Mouse (Mus musculus): ENCODE measurements around the gene Ifnar1. TPM values are rescaled to one million over a fixed set of nuclear protein-coding genes. Genes with fewer than 3 reads are reported as not detected.

Gene Ifnar1
- total and polyA plus RNA-seq, 2 experiments from 2014 or later = 33.6 to 82.6 TPM

GRCm38 (mm10) chr16:91496766-91497165 lies 11.7 kb downstream of the Ifnar1 start:
- H3K36me3 ChIP-seq (ENCODE audit: insufficient read depth) = peaks cover 87% of the 10 kb centered on the region
- no peak for TF ChIP-seq CTCF (IDR thresholded peaks at IDR 0.05; ENCODE audit: low read depth)

GRCm38 (mm10) chr16:91498041-91498440 lies 13.0 kb downstream of the Ifnar1 start:
- 92% methylated on average over 7 of the region's 7 CpGs for WGBS
- Histone ChIP-seq H3K4me1 (ENCODE audit: insufficient read depth) (no peaks in the 10 kb centered on the region), H3K27ac (ENCODE audit: low read depth, low read length) (no peak overlapping the region), H3K4me2 (ENCODE audit: low read depth) (no peak overlapping the region), H3K4me3 (ENCODE audit: low read depth, low read length) (no peak overlapping the region), H3K36me3 (ENCODE audit: insufficient read depth) (peaks cover 85% of the 10 kb centered on the region), H3K27me3 (ENCODE audit: insufficient read depth, low read length) (no peaks in the 10 kb centered on the region), H3K9me3 (ENCODE audit: low read length) (no peaks in the 10 kb centered on the region), H3K9ac (no peak overlapping the region)
- DNase-seq = no peak
- ATAC-seq = no peak
- TF ChIP-seq CTCF (IDR thresholded peaks at IDR 0.05; ENCODE audit: low read depth) = no peak

More at GRCm38 (mm10) chr16:91496766-91497165, 11.7 kb downstream of the Ifnar1 start:
- Histone ChIP-seq H3K4me2 (ENCODE audit: low read depth) (no peak overlapping the region), H3K4me3 (ENCODE audit: low read depth, low read length) (no peak overlapping the region), H3K27me3 (ENCODE audit: insufficient read depth, low read length) (no peaks in the 10 kb centered on the region), H3K9ac (no peak overlapping the region), H3K9me3 (ENCODE audit: low read length) (no peaks in the 10 kb centered on the region), H3K4me1 (ENCODE audit: insufficient read depth) (no peaks in the 10 kb centered on the region), H3K27ac (ENCODE audit: low read depth, low read length) (no peak overlapping the region)
- WGBS = 80% methylated on average over 3 of the region's 3 CpGs
- DNase-seq = no peak
- ATAC-seq = no peak

- H3K9me3 ChIP-seq (ENCODE audit: low read length) = no peaks in the 10 kb centered on the region
- H3K9ac ChIP-seq = no peak overlapping the region
- H3K36me3 ChIP-seq (ENCODE audit: insufficient read depth) = peaks cover 76% of the 10 kb centered on the region
- WGBS = 82% methylated on average over 7 of the region's 7 CpGs
- ATAC-seq (no peak), DNase-seq (no peak)
- no peak overlapping the region for H3K4me3 ChIP-seq (ENCODE audit: low read depth, low read length)
- no peaks in the 10 kb centered on the region for H3K4me1 ChIP-seq (ENCODE audit: insufficient read depth)
- no peak overlapping the region for H3K4me2 ChIP-seq (ENCODE audit: low read depth)
- H3K27ac ChIP-seq (ENCODE audit: low read depth, low read length) = no peak overlapping the region
- no peak for TF ChIP-seq CTCF (IDR thresholded peaks at IDR 0.05; ENCODE audit: low read depth)
- no peaks in the 10 kb centered on the region for H3K27me3 ChIP-seq (ENCODE audit: insufficient read depth, low read length)
Measured at GRCm38 (mm10) chr16:91504701-91505100, 19.7 kb downstream of the Ifnar1 start.

- H3K4me2 ChIP-seq (ENCODE audit: low read depth) = no peak overlapping the region
- no peak overlapping the region for H3K27ac ChIP-seq (ENCODE audit: low read depth, low read length)
- no peak overlapping the region for H3K9ac ChIP-seq
- WGBS = 77% methylated on average over 15 of the region's 15 CpGs
- DNase-seq (peak; percentile 61), ATAC-seq (peak; percentile 64; the same call in 1 of the 2 replicates)
- H3K36me3 ChIP-seq (ENCODE audit: insufficient read depth) = peaks cover 77% of the 10 kb centered on the region
- TF ChIP-seq CTCF (IDR thresholded peaks at IDR 0.05; ENCODE audit: low read depth) = no peak
- no peaks in the 10 kb centered on the region for H3K27me3 ChIP-seq (ENCODE audit: insufficient read depth, low read length)
- H3K4me1 ChIP-seq (ENCODE audit: insufficient read depth) = no peaks in the 10 kb centered on the region
- no peaks in the 10 kb centered on the region for H3K9me3 ChIP-seq (ENCODE audit: low read length)
- no peak overlapping the region for H3K4me3 ChIP-seq (ENCODE audit: low read depth, low read length)
Measured at GRCm38 (mm10) chr16:91505116-91505601, 20.1 kb downstream of the Ifnar1 start.

GRCm38 (mm10) chr16:91506396-91506795 lies 21.4 kb downstream of the Ifnar1 start:
- peaks cover 66% of the 10 kb centered on the region for H3K36me3 ChIP-seq (ENCODE audit: insufficient read depth)
- WGBS = 91% methylated on average over 12 of the region's 12 CpGs

GRCm38 (mm10) chr16:91512161-91512787 lies 27.2 kb downstream of the Ifnar1 start:
- peak; percentile 88 for DNase-seq
- no peak overlapping the region for H3K9ac ChIP-seq
- H3K36me3 ChIP-seq (ENCODE audit: insufficient read depth) = peaks cover 15% of the 10 kb centered on the region
- TF ChIP-seq CTCF (IDR thresholded peaks at IDR 0.05; ENCODE audit: low read depth) = peak; percentile 99
- WGBS = 29% methylated on average over 7 of the region's 7 CpGs
- no peak overlapping the region for H3K27ac ChIP-seq (ENCODE audit: low read depth, low read length)
- no peaks in the 10 kb centered on the region for H3K4me1 ChIP-seq (ENCODE audit: insufficient read depth)
- H3K4me3 ChIP-seq (ENCODE audit: low read depth, low read length) = no peak overlapping the region
- no peaks in the 10 kb centered on the region for H3K9me3 ChIP-seq (ENCODE audit: low read length)
- H3K27me3 ChIP-seq (ENCODE audit: insufficient read depth, low read length) = no peaks in the 10 kb centered on the region
- H3K4me2 ChIP-seq (ENCODE audit: low read depth) = no peak overlapping the region
- ATAC-seq = peak; percentile 79

More at GRCm38 (mm10) chr16:91506396-91506795, 21.4 kb downstream of the Ifnar1 start:
- H3K27me3 ChIP-seq (ENCODE audit: insufficient read depth, low read length) = no peaks in the 10 kb centered on the region
- no peak for ATAC-seq
- no peak overlapping the region for H3K4me2 ChIP-seq (ENCODE audit: low read depth)
- H3K4me1 ChIP-seq (ENCODE audit: insufficient read depth) = no peaks in the 10 kb centered on the region
- DNase-seq = no peak
- no peak overlapping the region for H3K9ac ChIP-seq
- no peak overlapping the region for H3K27ac ChIP-seq (ENCODE audit: low read depth, low read length)
- no peak for TF ChIP-seq CTCF (IDR thresholded peaks at IDR 0.05; ENCODE audit: low read depth)
- H3K4me3 ChIP-seq (ENCODE audit: low read depth, low read length) = no peak overlapping the region
- no peaks in the 10 kb centered on the region for H3K9me3 ChIP-seq (ENCODE audit: low read length)

- no peak for TF ChIP-seq CTCF (IDR thresholded peaks at IDR 0.05; ENCODE audit: low read depth)
- no peaks in the 10 kb centered on the region for H3K4me1 ChIP-seq (ENCODE audit: insufficient read depth)
- 87% methylated on average over 6 of the region's 6 CpGs for WGBS
- no peak overlapping the region for H3K9ac ChIP-seq
- ATAC-seq = no peak
- no peak for DNase-seq
- H3K4me2 ChIP-seq (ENCODE audit: low read depth) = no peak overlapping the region
- H3K9me3 ChIP-seq (ENCODE audit: low read length) = no peaks in the 10 kb centered on the region
- no peaks in the 10 kb centered on the region for H3K27me3 ChIP-seq (ENCODE audit: insufficient read depth, low read length)
- H3K4me3 ChIP-seq (ENCODE audit: low read depth, low read length) = no peak overlapping the region
- H3K36me3 ChIP-seq (ENCODE audit: insufficient read depth) = peaks cover 10% of the 10 kb centered on the region; the same call in 1 of the 2 replicates
- no peak overlapping the region for H3K27ac ChIP-seq (ENCODE audit: low read depth, low read length)
Measured at GRCm38 (mm10) chr16:91513099-91513498, 28.1 kb downstream of the Ifnar1 start.

Measured in forebrain, postnatal 0 days (tissue).